Mouse (Mus musculus): ENCODE data around the gene Ccdc160.

Gene Ccdc160

GRCm38 (mm10) chrX:52790980-52791593 lies at the start of gene Ccdc160:
Gene Ccdc160, plus strand, starts transcription at chrX:52791200.
- in situ Hi-C loops (cut with MboI, MseI) = no loop called here

- in situ Hi-C loops (cut with MboI, MseI) = no loop called here
Measured at GRCm38 (mm10) chrX:52743781-52744180, 47.2 kb upstream of the Ccdc160 start.

GRCm38 (mm10) chrX:52744201-52745051 lies 46.6 kb upstream of the Ccdc160 start:
- in situ Hi-C loops (cut with MboI, MseI) = no loop called here

- in situ Hi-C loops (cut with MboI, MseI) = no loop called here
Measured at GRCm38 (mm10) chrX:52745462-52745861, 45.5 kb upstream of the Ccdc160 start.

GRCm38 (mm10) chrX:52745917-52746316 lies 45.1 kb upstream of the Ccdc160 start:
- in situ Hi-C loops (cut with MboI, MseI) = no loop called here

GRCm38 (mm10) chrX:52746849-52747248 lies 44.2 kb upstream of the Ccdc160 start:
- in situ Hi-C loops (cut with MboI, MseI) = no loop called here

- in situ Hi-C loops (cut with MboI, MseI) = no loop called here
Measured at GRCm38 (mm10) chrX:52753491-52754085, 37.4 kb upstream of the Ccdc160 start.

- in situ Hi-C loops (cut with MboI, MseI) = no loop called here
Measured at GRCm38 (mm10) chrX:52757164-52757563, 33.8 kb upstream of the Ccdc160 start.

- in situ Hi-C loops (cut with MboI, MseI) = no loop called here
Measured at GRCm38 (mm10) chrX:52759232-52759631, 31.8 kb upstream of the Ccdc160 start.

GRCm38 (mm10) chrX:52760191-52760945 lies 30.6 kb upstream of the Ccdc160 start:
- in situ Hi-C loops (cut with MboI, MseI) = no loop called here

- in situ Hi-C loops (cut with MboI, MseI) = no loop called here
Measured at GRCm38 (mm10) chrX:52762221-52762620, 28.8 kb upstream of the Ccdc160 start.

- in situ Hi-C loops (cut with MboI, MseI) = no loop called here
Measured at GRCm38 (mm10) chrX:52775973-52776372, 15.0 kb upstream of the Ccdc160 start.

GRCm38 (mm10) chrX:52777671-52778070 lies 13.3 kb upstream of the Ccdc160 start:
- in situ Hi-C loops (cut with MboI, MseI) = no loop called here

- in situ Hi-C loops (cut with MboI, MseI) = no loop called here
Measured at GRCm38 (mm10) chrX:52783898-52784297, 7.1 kb upstream of the Ccdc160 start.

GRCm38 (mm10) chrX:52791944-52792719 lies 1.1 kb downstream of the Ccdc160 start:
- in situ Hi-C loops (cut with MboI, MseI) = no loop called here

GRCm38 (mm10) chrX:52792861-52793260 lies 1.9 kb downstream of the Ccdc160 start:
- in situ Hi-C loops (cut with MboI, MseI) = no loop called here

- in situ Hi-C loops (cut with MboI, MseI) = no loop called here
Measured at GRCm38 (mm10) chrX:52795816-52796215, 4.8 kb downstream of the Ccdc160 start.

GRCm38 (mm10) chrX:52797031-52797625 lies 6.1 kb downstream of the Ccdc160 start:
- in situ Hi-C loops (cut with MboI, MseI) = no loop called here

GRCm38 (mm10) chrX:52798255-52798654 lies 7.3 kb downstream of the Ccdc160 start:
- in situ Hi-C loops (cut with MboI, MseI) = no loop called here

GRCm38 (mm10) chrX:52799566-52799965 lies 8.6 kb downstream of the Ccdc160 start:
- in situ Hi-C loops (cut with MboI, MseI) = no loop called here

GRCm38 (mm10) chrX:52819338-52819737 lies 28.3 kb downstream of the Ccdc160 start:
- in situ Hi-C loops (cut with MboI, MseI) = no loop called here

All from T-helper 2 cell (primary cell).